8 mouse cellular contexts compared by ENCODE assay signal in genomic region chr4:136142267-136143192, GRCm38 (mm10). TPM values are rescaled to one million over a fixed set of nuclear protein-coding genes. Genes with fewer than 3 reads are reported as not detected.
DNase-seq lines count a peak whose midpoint lies in the region; ATAC-seq and TF ChIP-seq lines count a peak whose summit lies in the region.

No protein-coding gene starts in this region.

- ATAC-seq in heart, embryonic 16.5 days (replicated peaks; ENCODE audit: extremely low read depth, insufficient read depth, low FRiP score), result no peak
- no peak for ATAC-seq in limb, embryonic 13.5 days (ENCODE audit: low FRiP score, low read depth)
- ATAC-seq in neural tube, embryonic 12.5 days (ENCODE audit: low FRiP score, low read depth), result no peak
- ATAC-seq in inflammation-experienced regulatory T-cells, adult 6 months, result no peak

- peaks cover 34% of the 10 kb centered on the region for H3K4me1 ChIP-seq in liver, adult 2 months (ENCODE audit: control insufficient read depth, insufficient read depth, low read length)
- peaks cover 44% of the 10 kb centered on the region for H3K4me1 ChIP-seq in heart, embryonic 16.5 days (ENCODE audit: control insufficient read depth, insufficient read depth, low read length)
- H3K4me1 ChIP-seq in limb, embryonic 13.5 days, result peaks cover 75% of the 10 kb centered on the region
- H3K4me1 ChIP-seq in neural tube, embryonic 12.5 days, result peaks cover 70% of the 10 kb centered on the region

- H3K27me3 ChIP-seq in liver, adult 2 months (ENCODE audit: control insufficient read depth, insufficient read depth, low read length), result no peaks in the 10 kb centered on the region
- no peaks in the 10 kb centered on the region for H3K27me3 ChIP-seq in heart, embryonic 16.5 days (ENCODE audit: control insufficient read depth, insufficient read depth, low read length)
- no peaks in the 10 kb centered on the region for H3K27me3 ChIP-seq in limb, embryonic 13.5 days
- H3K27me3 ChIP-seq in neural tube, embryonic 12.5 days (replicated peaks), result 0 out of 2 replicates have a peak, but pooled peaks cover 7% of the 10 kb centered on the region

- H3K79me2 ChIP-seq in liver, adult 2 months (ENCODE audit: control insufficient read depth, insufficient read depth, low read length), result peaks cover 4% of the 10 kb centered on the region; the same call in 1 of the 2 replicates

- WGBS in liver, adult 2 months, result 21% methylated on average over 17 of the region's 17 CpGs
- WGBS in heart, embryonic 16.5 days, result 13% methylated on average over 17 of the region's 17 CpGs
- WGBS in limb, embryonic 13.5 days, result 4% methylated on average over 17 of the region's 17 CpGs
- WGBS in neural tube, embryonic 12.5 days, result 13% methylated on average over 17 of the region's 17 CpGs

- DNase-seq in liver, adult 2 months (ENCODE audit: extremely low read depth, low read depth, low spot score), result peak; percentile 65
- DNase-seq in liver (no peak), adipocyte (ENCODE audit: low spot score) (no peak)
- no peak for DNase-seq in right cerebral cortex, postnatal 36 days (ENCODE audit: low spot score in 2 of 2)

- peaks cover 3% of the 10 kb centered on the region; the same call in 1 of the 2 replicates for H3K36me3 ChIP-seq in liver, adult 2 months (ENCODE audit: control insufficient read depth, insufficient read depth, low read length)
- no peaks in the 10 kb centered on the region for H3K36me3 ChIP-seq in heart, embryonic 16.5 days (ENCODE audit: control insufficient read depth, insufficient read depth)
- H3K36me3 ChIP-seq in limb, embryonic 13.5 days, result no peaks in the 10 kb centered on the region
- no peaks in the 10 kb centered on the region for H3K36me3 ChIP-seq in neural tube, embryonic 12.5 days

- peak overlapping the region; percentile 87 for H3K27ac ChIP-seq in liver, adult 2 months (replicated peaks; ENCODE audit: insufficient read depth, low read depth, low read length)
- peak overlapping the region; percentile 87 for H3K27ac ChIP-seq in heart, embryonic 16.5 days (ENCODE audit: low read length)
- H3K27ac ChIP-seq in limb, embryonic 13.5 days, result peak overlapping the region; percentile 99
- H3K27ac ChIP-seq in neural tube, embryonic 12.5 days, result peak overlapping the region; percentile 15

- H3K9me3 ChIP-seq in heart, embryonic 16.5 days (replicated peaks; ENCODE audit: control insufficient read depth, low read length), result no peaks in the 10 kb centered on the region
- no peaks in the 10 kb centered on the region for H3K9me3 ChIP-seq in limb, embryonic 13.5 days
- H3K9me3 ChIP-seq in neural tube, embryonic 12.5 days, result no peaks in the 10 kb centered on the region

- no peak for TF ChIP-seq POLR2A in liver, adult 2 months (IDR thresholded peaks at IDR 0.05; ENCODE audit: extremely low read depth, insufficient read depth, low read length)

- peak overlapping the region; percentile 75 for H3K4me2 ChIP-seq in heart, embryonic 16.5 days (ENCODE audit: low read depth, low read length)
- peak overlapping the region; percentile 75 for H3K4me2 ChIP-seq in limb, embryonic 13.5 days (replicated peaks)
- peak overlapping the region; percentile 84 for H3K4me2 ChIP-seq in neural tube, embryonic 12.5 days (replicated peaks)

- peak overlapping the region; percentile 48 for H3K9ac ChIP-seq in liver, adult 2 months (ENCODE audit: low read depth, low read length)
- peak overlapping the region; percentile 46 for H3K9ac ChIP-seq in heart, embryonic 16.5 days (ENCODE audit: low read length)
- H3K9ac ChIP-seq in limb, embryonic 13.5 days, result peak overlapping the region; percentile 92
- peak overlapping the region; percentile 33; the same call in 1 of the 2 replicates for H3K9ac ChIP-seq in neural tube, embryonic 12.5 days

- no peak overlapping the region for H3K4me3 ChIP-seq in liver, adult 2 months (ENCODE audit: insufficient read depth, low read depth, low read length)
- peak overlapping the region; percentile 77 for H3K4me3 ChIP-seq in heart, embryonic 16.5 days (ENCODE audit: low read length)
- H3K4me3 ChIP-seq in limb, embryonic 13.5 days, result peak overlapping the region; percentile 66
- no peak overlapping the region for H3K4me3 ChIP-seq in neural tube, embryonic 12.5 days

- no peak for TF ChIP-seq CTCF in liver, adult 2 months (IDR thresholded peaks at IDR 0.05; ENCODE audit: low read depth, low read length)

RNA-seq across cellular contexts. Expression of gene Id3, which starts 0.8 kb away (rescaled TPM):
- total RNA-seq in liver, adult 2 months (2014; rRNA removed), result 33.2 and 47.4 TPM in 2 replicates
- polyA plus RNA-seq in liver, adult 2 months (2012; rRNA removed), result 181 and 274 TPM in 2 replicates
- polyA plus RNA-seq in heart, embryonic 16.5 days (2015; fragmentation: Nextera tagmentation; extraction: Ambion mirVana), result 218 and 262 TPM in 2 replicates
- 736 and 770 TPM in 2 replicates for polyA plus RNA-seq in limb, embryonic 13.5 days (2015; fragmentation: Nextera tagmentation; extraction: Ambion mirVana)
- 325 and 330 TPM in 2 replicates for polyA plus RNA-seq in neural tube, embryonic 12.5 days (2016; fragmentation: Nextera tagmentation; extraction: Ambion mirVana)
- 100 to 1,000 TPM; 125 to 343 (median 290) TPM for polyA plus RNA-seq in inflammation-experienced regulatory T-cells, adult 6 months (2017; shearing (Covaris generic))

RNA-seq across cellular contexts. Expression of gene E2f2, which starts 29.7 kb away (rescaled TPM):
- 0.40 and 0.46 TPM in 2 replicates for total RNA-seq in liver, adult 2 months (2014; rRNA removed)
- 0.75 and 0.76 TPM in 2 replicates for polyA plus RNA-seq in liver, adult 2 months (2012; rRNA removed)
- polyA plus RNA-seq in heart, embryonic 16.5 days (2015; fragmentation: Nextera tagmentation; extraction: Ambion mirVana), result 8.6 and 11.0 TPM in 2 replicates
- 7.9 and 8.7 TPM in 2 replicates for polyA plus RNA-seq in limb, embryonic 13.5 days (2015; fragmentation: Nextera tagmentation; extraction: Ambion mirVana)
- polyA plus RNA-seq in neural tube, embryonic 12.5 days (2016; fragmentation: Nextera tagmentation; extraction: Ambion mirVana), result 9.5 and 10.4 TPM in 2 replicates
- polyA plus RNA-seq in inflammation-experienced regulatory T-cells, adult 6 months (2017; shearing (Covaris generic)), result 10 to 100 TPM; 15.0 to 44.4 (median 16.8) TPM

Comparison
In these comparisons a context has a peak if more than half of its experiments do, and no peak if none do; other contexts are left out.
1. H3K27ac ChIP-seq: peak in every context shown above with its lines; median percentile 99 in limb, embryonic 13.5 days; 87 in liver, adult 2 months; 87 in heart, embryonic 16.5 days; 15 in neural tube, embryonic 12.5 days.
2. H3K4me3 ChIP-seq: peak in heart, embryonic 16.5 days (single experiment) and limb, embryonic 13.5 days (single experiment); none in liver, adult 2 months (single experiment) and neural tube, embryonic 12.5 days (single experiment).
3. H3K9ac ChIP-seq: peak in every context shown above with its lines; median percentile 92 in limb, embryonic 13.5 days; 48 in liver, adult 2 months; 46 in heart, embryonic 16.5 days; 33 in neural tube, embryonic 12.5 days.
4. Peak in every context shown above with its lines, with median percentiles within 50 percentile points of each other: H3K4me2 ChIP-seq.